Mouse (Mus musculus): Measurements from ENCODE around the gene Plk5. TPM values are rescaled to one million over a fixed set of nuclear protein-coding genes. Genes with fewer than 3 reads are reported as not detected.
A peak's percentile ranks its signal among the peaks of the same experiment; 100 is the strongest.

Plk5 gene
- polyA plus RNA-seq, 1 experiment from 2014 or later, result 0.63 TPM

DNA sequence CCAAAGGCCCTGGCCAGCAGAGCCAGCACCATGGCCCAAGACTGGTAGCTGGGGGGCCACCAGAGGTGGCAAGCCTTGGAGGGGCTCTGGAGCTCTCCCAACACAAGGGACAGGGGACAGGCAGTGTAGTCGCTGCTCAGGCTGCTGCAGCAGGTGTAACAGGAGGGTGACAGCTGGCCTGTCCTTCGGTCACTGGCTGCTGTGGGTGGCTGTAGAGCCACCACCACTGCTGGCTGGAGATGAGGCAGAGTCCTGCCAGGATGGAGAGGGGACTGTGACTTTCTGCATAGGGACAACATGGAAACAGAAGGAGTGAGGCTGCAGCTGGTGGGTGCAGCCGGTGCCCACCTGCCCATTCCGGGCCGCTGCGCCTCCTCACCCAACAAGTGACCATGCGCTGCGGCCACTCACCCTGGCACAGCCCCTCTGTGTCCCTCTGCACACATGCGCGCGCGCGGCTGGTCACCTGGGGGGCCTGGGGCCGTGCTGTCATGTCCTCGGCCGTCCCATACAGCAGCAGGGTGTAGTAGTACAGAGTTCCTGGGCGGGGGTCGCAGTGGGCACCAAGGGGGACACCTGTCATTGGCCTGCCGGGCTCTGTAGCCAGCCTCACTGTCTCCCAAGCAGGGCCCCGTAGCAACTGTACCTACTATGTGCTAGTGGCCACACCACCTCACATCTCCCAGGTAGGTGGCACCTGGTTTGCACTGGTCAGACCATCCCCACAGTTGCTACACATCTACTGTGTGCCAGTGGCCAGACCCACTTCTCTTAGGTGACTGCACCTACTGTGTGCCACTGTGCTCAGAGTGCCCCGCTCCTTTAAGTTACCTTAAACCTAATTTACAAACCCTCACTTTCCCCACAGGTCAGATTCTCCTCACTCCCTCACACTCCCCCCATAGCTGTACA lies 34.3 kb upstream of the Plk5 start:
- Histone ChIP-seq H3K9me3 (no peaks in the 10 kb centered on the region), H3K4me3 (replicated peaks) (peak overlapping the region; percentile 68; the same call in 1 of the 2 replicates), H3K4me2 (replicated peaks) (peak overlapping the region; percentile 97), H3K36me3 (peaks cover 10% of the 10 kb centered on the region; the same call in 1 of the 2 replicates), H3K4me1 (replicated peaks) (peaks cover 45% of the 10 kb centered on the region), H3K27me3 (replicated peaks) (peaks cover 3% of the 10 kb centered on the region; the same call in 1 of the 2 replicates), H3K27ac (no peak overlapping the region), H3K9ac (peak overlapping the region; percentile 51)
- no peak for ATAC-seq
- WGBS, result 89% methylated on average over 21 of the region's 21 CpGs

DNA sequence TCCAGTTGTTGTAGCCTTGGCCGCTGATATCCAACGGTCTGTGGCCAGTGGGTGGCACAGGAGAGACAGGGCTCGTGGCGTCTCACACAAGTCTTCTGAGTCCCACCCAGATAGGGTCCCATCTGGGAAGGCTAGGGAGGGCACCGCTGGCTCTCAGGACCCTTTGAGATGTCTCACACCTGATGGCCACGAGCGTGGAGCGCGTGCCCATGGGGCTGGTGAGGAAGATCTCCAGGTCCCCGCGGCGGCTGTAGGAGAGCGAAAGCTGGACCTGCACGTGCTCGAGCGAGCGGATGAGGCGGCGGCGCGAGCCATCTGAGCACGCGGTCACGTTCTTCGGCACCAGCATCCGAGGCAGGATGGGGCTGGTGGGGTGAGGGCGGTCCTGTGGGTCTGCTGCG lies 33.4 kb upstream of the Plk5 start:
- Histone ChIP-seq H3K9ac (peak overlapping the region; percentile 51), H3K27ac (peak overlapping the region; percentile 72; the same call in 1 of the 2 replicates), H3K4me3 (replicated peaks) (peak overlapping the region; percentile 68), H3K36me3 (peaks cover 7% of the 10 kb centered on the region; the same call in 1 of the 2 replicates), H3K4me1 (replicated peaks) (peaks cover 39% of the 10 kb centered on the region), H3K4me2 (replicated peaks) (peak overlapping the region; percentile 97), H3K27me3 (replicated peaks) (no peaks in the 10 kb centered on the region), H3K9me3 (no peaks in the 10 kb centered on the region)
- ATAC-seq, result peak; percentile 17
- WGBS, result 1% methylated on average over 28 of the region's 28 CpGs

DNA sequence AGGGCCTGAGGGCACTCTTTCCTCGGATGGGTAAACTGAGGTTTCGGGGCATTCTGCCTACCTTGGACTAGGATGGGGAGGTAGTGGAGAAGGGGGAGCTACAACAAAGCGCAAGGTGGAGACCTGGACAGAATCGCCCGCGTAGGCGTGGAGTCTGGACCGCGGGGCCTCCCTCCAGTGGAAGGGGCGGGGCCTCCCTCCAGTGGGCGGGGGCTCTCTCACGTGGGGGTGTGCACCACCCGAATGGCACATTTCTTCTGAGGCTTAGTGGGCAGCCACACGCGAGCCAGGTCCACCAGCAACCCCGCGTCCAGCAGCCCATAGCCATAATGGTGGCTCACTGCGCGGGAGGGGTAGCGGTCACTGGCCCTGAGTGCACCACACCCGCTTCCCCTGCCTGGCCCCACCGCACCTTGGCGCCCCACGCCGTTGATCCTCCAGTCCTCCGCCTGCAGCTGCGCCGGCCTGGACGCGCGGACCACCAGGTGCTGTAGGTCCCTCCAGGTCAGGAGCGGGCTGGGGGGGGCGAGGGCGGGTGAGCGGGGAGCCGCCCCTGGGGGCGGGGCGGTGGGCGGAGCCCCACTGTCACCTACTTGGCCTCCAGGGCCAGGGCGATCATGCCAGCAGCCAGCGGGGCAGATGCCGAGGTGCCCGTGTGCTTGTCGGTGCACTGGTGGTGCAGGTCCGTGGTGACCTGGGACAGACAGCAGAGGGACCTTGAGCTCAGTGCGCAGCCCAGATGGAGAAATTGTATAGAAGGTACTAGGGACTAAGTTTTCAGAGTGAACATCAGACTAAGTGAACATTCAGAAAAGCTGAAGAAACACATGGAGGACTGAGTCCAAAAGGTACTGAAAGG lies 32.8 kb upstream of the Plk5 start:
- H3K36me3 ChIP-seq, result peaks cover 3% of the 10 kb centered on the region; the same call in 1 of the 2 replicates

DNA sequence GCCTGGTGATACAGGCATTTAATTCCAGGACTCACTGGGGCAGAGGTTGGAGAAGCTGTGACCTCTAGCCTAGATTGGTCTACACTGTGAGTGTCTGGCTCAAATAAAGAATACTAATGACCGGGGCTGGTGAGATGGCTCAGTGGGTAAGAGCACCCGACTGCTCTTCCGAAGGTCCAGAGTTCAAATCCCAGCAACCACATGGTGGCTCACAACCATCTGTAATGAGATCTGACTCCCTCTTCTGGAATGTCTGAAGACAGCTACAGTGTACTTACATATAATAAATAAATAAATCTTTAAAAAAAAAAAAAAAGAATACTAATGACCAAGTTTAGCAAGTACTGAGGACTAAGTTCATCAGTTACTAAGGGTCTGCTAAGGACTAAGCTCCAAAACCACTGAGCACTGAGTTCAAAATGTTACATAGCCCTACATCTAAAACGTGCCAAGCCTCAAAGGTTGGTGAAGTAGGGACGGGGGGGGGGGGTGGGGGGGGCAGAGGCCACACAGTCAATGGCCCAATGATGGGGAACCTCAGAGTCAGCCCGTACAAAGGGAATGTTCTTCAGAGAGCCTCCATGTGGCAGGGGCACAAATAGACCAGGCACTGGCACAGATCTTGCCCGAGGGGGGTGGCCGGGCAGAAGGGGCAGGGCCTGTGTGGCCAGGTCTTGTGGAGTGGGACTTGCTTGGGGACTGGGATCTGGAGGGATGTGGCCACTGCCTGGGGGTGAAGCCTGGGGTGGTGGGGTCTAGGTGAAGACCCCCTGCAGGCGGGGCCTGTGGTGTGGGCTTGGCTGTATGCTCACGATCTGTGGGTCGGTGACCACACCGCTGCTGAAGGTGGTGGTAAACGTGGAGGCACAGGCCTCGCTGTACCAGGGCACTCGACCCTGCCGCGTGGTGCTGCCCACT lies 31.9 kb upstream of the Plk5 start:
- Histone ChIP-seq H3K36me3 (no peaks in the 10 kb centered on the region), H3K4me1 (replicated peaks) (peaks cover 43% of the 10 kb centered on the region), H3K9ac (peak overlapping the region; percentile 51; the same call in 1 of the 2 replicates), H3K27ac (0 out of 2 replicates have a peak overlapping the region, but pooled peaks have one; percentile 72), H3K4me3 (replicated peaks) (peak overlapping the region; percentile 68; the same call in 1 of the 2 replicates), H3K27me3 (replicated peaks) (no peaks in the 10 kb centered on the region), H3K4me2 (replicated peaks) (peak overlapping the region; percentile 97), H3K9me3 (no peaks in the 10 kb centered on the region)
- 73% methylated on average over 17 of the region's 17 CpGs for WGBS
- ATAC-seq, result 0 out of 2 replicates have a peak, but pooled peaks have one; percentile 3

More for the DNA sequence above, 32.8 kb upstream of the Plk5 start:
- Histone ChIP-seq H3K27me3 (replicated peaks) (no peaks in the 10 kb centered on the region), H3K4me2 (replicated peaks) (peak overlapping the region; percentile 97), H3K4me3 (replicated peaks) (peak overlapping the region; percentile 68), H3K9ac (peak overlapping the region; percentile 51), H3K4me1 (replicated peaks) (peaks cover 42% of the 10 kb centered on the region), H3K27ac (peak overlapping the region; percentile 72), H3K9me3 (no peaks in the 10 kb centered on the region)
- peak; percentile 70 for ATAC-seq
- 1% methylated on average over 45 of the region's 46 CpGs for WGBS

DNA sequence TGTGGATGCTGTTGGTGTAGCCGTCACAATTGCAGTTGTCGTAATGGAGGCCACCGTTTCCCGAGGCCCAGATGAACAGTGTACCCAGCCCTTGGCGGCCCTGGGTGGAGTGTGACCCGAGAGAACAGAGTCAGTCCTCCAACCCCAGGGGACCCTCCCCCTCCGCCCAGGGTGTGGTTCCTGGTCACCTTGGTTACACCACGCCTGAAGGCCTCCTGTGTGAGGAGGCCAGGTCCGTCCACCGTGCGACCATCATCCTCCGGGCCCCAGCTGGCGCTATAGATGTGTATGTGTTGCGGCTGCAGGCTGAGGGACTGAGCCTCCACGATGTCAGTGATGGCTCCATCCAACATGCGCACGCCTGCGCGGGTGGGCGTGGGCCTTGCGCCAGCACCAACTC lies 31.2 kb upstream of the Plk5 start:
- H3K4me1 ChIP-seq (replicated peaks), result peaks cover 41% of the 10 kb centered on the region
- no peak overlapping the region for H3K9ac ChIP-seq
- H3K27ac ChIP-seq, result no peak overlapping the region
- no peak overlapping the region for H3K4me3 ChIP-seq (replicated peaks)
- ATAC-seq, result no peak
- H3K4me2 ChIP-seq (replicated peaks), result peak overlapping the region; percentile 22; the same call in 1 of the 2 replicates
- no peaks in the 10 kb centered on the region for H3K36me3 ChIP-seq
- H3K27me3 ChIP-seq (replicated peaks), result no peaks in the 10 kb centered on the region
- 77% methylated on average over 21 of the region's 21 CpGs for WGBS
- H3K9me3 ChIP-seq, result no peaks in the 10 kb centered on the region

DNA sequence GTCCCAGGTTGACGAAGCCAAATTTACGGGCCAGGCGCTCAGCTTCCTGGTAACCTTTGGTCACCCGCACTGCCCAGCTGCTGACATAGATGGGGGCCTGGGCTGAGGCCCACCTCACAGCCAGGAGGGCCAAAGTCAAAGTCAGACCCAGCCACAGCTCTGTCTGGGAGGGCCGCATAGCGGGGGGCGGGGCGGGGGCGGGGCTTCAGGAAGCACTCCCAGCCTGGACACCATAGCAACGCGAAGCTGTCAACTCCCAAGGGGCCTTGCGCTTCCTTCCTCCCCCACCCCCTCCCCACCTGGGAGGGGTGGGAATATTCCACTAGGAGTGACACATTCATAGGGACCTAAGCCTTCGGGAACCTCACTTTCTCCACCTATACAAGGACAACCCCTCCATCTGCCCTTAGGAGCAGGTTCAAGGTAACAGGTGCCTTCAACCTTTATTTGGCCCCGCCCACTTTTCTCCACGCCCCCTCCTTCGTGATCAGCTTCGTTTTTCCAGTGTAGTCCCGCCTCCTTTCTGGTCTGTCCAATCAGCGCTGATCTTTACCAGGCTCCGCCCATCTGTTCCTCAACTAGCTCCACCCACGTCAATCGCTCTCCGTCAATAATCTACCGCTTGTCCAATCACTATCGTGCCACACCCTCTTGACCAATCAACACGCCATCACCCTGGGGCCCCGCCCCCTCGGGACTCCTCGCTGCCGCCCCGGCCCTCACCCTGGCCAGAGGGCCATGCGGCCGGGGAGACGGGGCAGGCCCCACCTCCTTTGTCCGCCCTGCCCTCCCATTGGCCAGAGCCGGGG lies 26.8 kb upstream of the Plk5 start, which contains the start of the genes Pcsk4 and Reep6:
Gene Pcsk4 (minus strand): TSS at position 226 of the 809 bp plus-strand sequence.
Gene Reep6 (plus strand): TSS at position 681 of the 809 bp plus-strand sequence.
- Histone ChIP-seq H3K27ac (peak within 1 kb of the TSS; percentile 84), H3K9me3 (no peaks in the 10 kb centered on the region), H3K27me3 (replicated peaks) (no peaks in the 10 kb centered on the region), H3K4me3 (replicated peaks) (peak within 1 kb of the TSS; percentile 53), H3K36me3 (0 out of 2 replicates have a peak, but pooled peaks cover 2% of the 10 kb centered on the region), H3K4me2 (replicated peaks) (peak within 1 kb of the TSS; percentile 93), H3K9ac (peak within 1 kb of the TSS; percentile 58), H3K4me1 (replicated peaks) (peaks cover 40% of the 10 kb centered on the region)
- ATAC-seq, result peak; percentile 91
- WGBS, result 3% methylated on average over 36 of the region's 36 CpGs

DNA sequence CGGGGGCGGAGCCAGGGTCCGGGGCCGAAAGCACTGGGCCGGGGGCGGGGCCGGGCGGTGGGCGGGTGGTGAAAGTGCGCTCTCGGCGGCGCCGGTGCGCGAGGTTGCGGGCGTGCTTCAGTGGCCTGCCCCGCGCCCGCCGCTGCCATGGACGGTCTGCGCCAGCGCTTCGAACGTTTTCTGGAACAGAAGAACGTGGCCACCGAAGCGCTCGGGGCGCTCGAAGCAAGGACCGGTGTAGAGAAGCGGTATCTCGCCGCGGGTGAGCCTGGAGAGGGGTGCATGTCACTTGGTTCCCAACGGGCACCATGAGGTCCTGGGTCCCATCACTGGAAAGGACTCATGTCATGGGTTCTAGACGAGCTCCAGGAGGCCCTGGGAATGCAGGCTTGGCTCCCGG lies 26.2 kb upstream of the Plk5 start:
- no peaks in the 10 kb centered on the region for H3K9me3 ChIP-seq
- no peak for ATAC-seq
- peak overlapping the region; percentile 93 for H3K4me2 ChIP-seq (replicated peaks)
- WGBS, result 1% methylated on average over 40 of the region's 41 CpGs
- peak overlapping the region; percentile 53 for H3K4me3 ChIP-seq (replicated peaks)
- peak overlapping the region; percentile 84 for H3K27ac ChIP-seq
- peak overlapping the region; percentile 58 for H3K9ac ChIP-seq
- 0 out of 2 replicates have a peak, but pooled peaks cover 2% of the 10 kb centered on the region for H3K36me3 ChIP-seq
- H3K4me1 ChIP-seq (replicated peaks), result peaks cover 35% of the 10 kb centered on the region
- no peaks in the 10 kb centered on the region for H3K27me3 ChIP-seq (replicated peaks)

DNA sequence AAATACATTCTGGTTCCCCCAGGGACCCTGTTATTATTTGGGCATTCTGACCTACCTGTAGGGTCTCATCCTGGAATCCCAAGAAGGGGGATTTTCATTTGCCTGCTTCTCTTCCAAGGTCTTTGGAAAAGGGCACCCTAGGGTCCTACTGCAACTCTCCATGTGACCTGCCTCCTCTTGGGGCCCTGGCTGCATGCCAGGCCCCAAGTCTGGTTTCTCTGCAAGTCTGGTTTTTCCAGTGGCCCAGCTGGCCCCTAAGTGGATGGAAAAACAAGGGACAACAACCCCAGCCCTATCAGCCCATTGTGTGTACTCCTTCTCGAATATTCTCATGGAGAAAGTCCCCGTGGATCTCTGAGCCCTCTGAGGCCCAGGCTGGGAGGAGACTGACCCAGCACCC lies 25.4 kb upstream of the Plk5 start:
- H3K27ac ChIP-seq, result peak overlapping the region; percentile 84
- H3K4me1 ChIP-seq (replicated peaks), result peaks cover 35% of the 10 kb centered on the region
- ATAC-seq, result no peak
- WGBS, result 38% methylated on average over 2 of the region's 2 CpGs
- no peaks in the 10 kb centered on the region for H3K27me3 ChIP-seq (replicated peaks)
- peak overlapping the region; percentile 53 for H3K4me3 ChIP-seq (replicated peaks)
- peak overlapping the region; percentile 93 for H3K4me2 ChIP-seq (replicated peaks)
- peak overlapping the region; percentile 58; the same call in 1 of the 2 replicates for H3K9ac ChIP-seq
- H3K9me3 ChIP-seq, result no peaks in the 10 kb centered on the region
- H3K36me3 ChIP-seq, result 0 out of 2 replicates have a peak, but pooled peaks cover 2% of the 10 kb centered on the region

DNA sequence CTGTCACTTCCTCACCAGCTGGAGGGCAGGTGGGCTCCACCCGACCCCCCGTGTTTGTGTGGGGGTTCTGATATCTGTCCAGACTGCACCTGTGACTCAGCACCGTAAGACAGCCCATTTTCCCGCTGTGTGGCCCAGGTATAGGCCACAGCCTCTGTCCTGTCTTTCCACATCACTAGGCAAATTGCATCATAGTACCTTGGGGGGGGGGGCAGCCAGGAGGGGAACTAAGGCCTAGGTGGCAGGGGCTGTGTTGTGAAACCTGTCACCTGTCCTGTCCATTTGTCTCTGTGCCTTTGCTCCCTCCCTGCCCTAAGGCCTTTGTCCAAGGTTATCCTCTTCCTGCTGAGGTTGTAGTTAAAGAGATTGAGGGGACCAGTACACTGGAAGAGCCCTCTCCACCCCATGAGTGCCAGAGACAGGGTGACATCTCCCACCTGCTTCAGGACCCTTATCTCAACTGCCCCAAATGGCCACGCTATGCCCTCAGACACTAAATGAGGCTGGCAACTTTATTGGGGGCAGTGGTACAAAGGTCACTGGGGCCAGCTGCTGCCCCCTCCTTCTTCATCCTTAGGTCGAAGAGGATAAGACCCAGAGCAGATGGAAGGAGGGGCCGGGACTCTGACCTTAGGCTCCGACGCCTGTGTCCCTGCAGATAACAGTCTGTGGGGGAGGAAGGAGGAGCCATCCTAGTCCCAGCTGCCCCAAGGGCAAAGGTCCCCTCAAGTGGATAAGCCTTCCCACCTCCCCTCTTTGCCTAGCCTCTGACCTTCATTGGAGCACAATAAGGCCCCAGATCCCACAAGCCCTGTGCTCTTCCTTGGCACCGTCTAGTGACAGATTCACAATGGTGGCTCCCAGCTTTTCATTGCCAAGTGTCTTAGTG lies 24.4 kb upstream of the Plk5 start:
- Histone ChIP-seq H3K9ac (peak overlapping the region; percentile 24), H3K36me3 (0 out of 2 replicates have a peak, but pooled peaks cover 2% of the 10 kb centered on the region), H3K4me3 (replicated peaks) (peak overlapping the region; percentile 53), H3K9me3 (no peaks in the 10 kb centered on the region), H3K4me2 (replicated peaks) (peak overlapping the region; percentile 93), H3K27me3 (replicated peaks) (no peaks in the 10 kb centered on the region), H3K27ac (peak overlapping the region; percentile 84), H3K4me1 (replicated peaks) (peaks cover 35% of the 10 kb centered on the region)
- WGBS, result 33% methylated on average over 10 of the region's 10 CpGs
- peak; percentile 56 for ATAC-seq

Data from intestine, embryonic 15.5 days (tissue).